26 mouse cellular contexts compared by ENCODE assay signal in genomic region chr14:14104930-14105318, GRCm38 (mm10).
"Had no signal": no experiment of that assay in that cellular context is flagged by ENCODE, and none has a peak within 500 bp of the region (broad histone marks: within the 10 kb centered on the region; RNA-seq: fewer than 3 reads in every experiment).

No protein-coding gene starts in this region.

- H3K9ac ChIP-seq: embryonic facial prominence, embryonic 12.5 days; embryonic facial prominence, embryonic 13.5 days; embryonic facial prominence, embryonic 15.5 days; forebrain, embryonic 12.5 days; forebrain, embryonic 13.5 days; forebrain, embryonic 15.5 days had no signal

- H3K27ac ChIP-seq: embryonic facial prominence, embryonic 10.5 days; embryonic facial prominence, embryonic 12.5 days; embryonic facial prominence, embryonic 13.5 days; embryonic facial prominence, embryonic 15.5 days; forebrain, embryonic 10.5 days; forebrain, embryonic 12.5 days; forebrain, embryonic 13.5 days; gastrocnemius, adult 2 months; heart, adult 2 months; heart, embryonic 10.5 days had no signal

- H3K4me1 ChIP-seq: embryonic facial prominence, embryonic 10.5 days; embryonic facial prominence, embryonic 12.5 days; embryonic facial prominence, embryonic 13.5 days; embryonic facial prominence, embryonic 15.5 days; forebrain, embryonic 10.5 days; forebrain, embryonic 12.5 days; forebrain, embryonic 13.5 days; heart, embryonic 10.5 days had no signal

- H3K4me2 ChIP-seq: embryonic facial prominence, embryonic 12.5 days; embryonic facial prominence, embryonic 13.5 days; embryonic facial prominence, embryonic 15.5 days; forebrain, embryonic 12.5 days; forebrain, embryonic 13.5 days; forebrain, embryonic 15.5 days had no signal

- DNase-seq: cerebellum, adult 2 months; cerebellum, adult 8-10 months; cerebellum, adult 9-10 months; cerebellum, adult 9-11 months; cerebellum, postnatal 10 days; cerebellum, postnatal 14 days; cerebellum, postnatal 25 days; cerebellum, postnatal 36 days; embryo, embryonic 11 days; gastrocnemius, adult 2 months; gastrocnemius, postnatal 10 days; gastrocnemius, postnatal 14 days; gastrocnemius, postnatal 25 days; gastrocnemius, postnatal 36 days; heart, adult 18-20 months; heart, adult 2 months had no signal

- H3K27me3 ChIP-seq: embryonic facial prominence, embryonic 12.5 days; embryonic facial prominence, embryonic 13.5 days; embryonic facial prominence, embryonic 15.5 days; forebrain, embryonic 12.5 days; forebrain, embryonic 13.5 days; forebrain, embryonic 15.5 days had no signal

- H3K9me3 ChIP-seq: embryonic facial prominence, embryonic 10.5 days; embryonic facial prominence, embryonic 12.5 days; embryonic facial prominence, embryonic 13.5 days; embryonic facial prominence, embryonic 15.5 days; forebrain, embryonic 10.5 days; forebrain, embryonic 12.5 days; forebrain, embryonic 13.5 days; forebrain, embryonic 15.5 days; heart, embryonic 10.5 days had no signal

- H3K4me3 ChIP-seq: embryonic facial prominence, embryonic 10.5 days; embryonic facial prominence, embryonic 12.5 days; embryonic facial prominence, embryonic 13.5 days; embryonic facial prominence, embryonic 15.5 days; erythroblast, embryonic 14.5 days; forebrain, embryonic 10.5 days; forebrain, embryonic 12.5 days; forebrain, embryonic 13.5 days; forebrain, embryonic 15.5 days; gastrocnemius, adult 2 months; heart, adult 2 months; heart, embryonic 10.5 days had no signal
